Mouse (Mus musculus) ES-E14 (cell line): Measurements from ENCODE around the gene Gkn2.

ENCODE experiments used
- CHD2 ChIP-seq: IDR thresholded peaks from 2 replicates; pipeline ENCODE4 v1.6.1; 2014; ENCODE audit warnings: mild to moderate bottlenecking, low read depth, low read length, inconsistent platforms
- MAFK ChIP-seq: IDR thresholded peaks from 2 replicates; pipeline ENCODE4 v1.6.1; 2014; ENCODE audit warnings: mild to moderate bottlenecking, low read depth, low read length, inconsistent platforms; ENCODE audit not compliant: insufficient read depth

- no peak for TF ChIP-seq MAFK
- no peak for TF ChIP-seq CHD2
Measured at GRCm38 (mm10) chr6:87389455-87389989, 16.4 kb downstream of the Gkn2 start.
